Mouse (Mus musculus): ENCODE measurements around the gene Mras. TPM values are rescaled to one million over a fixed set of nuclear protein-coding genes. Genes with fewer than 3 reads are reported as not detected.

The Mras gene
- polyA plus RNA-seq, 1 experiment from 2014 or later = 22.4 TPM

- no peak overlapping the region for H3K9ac ChIP-seq (replicated peaks; ENCODE audit: low read depth)
- TF ChIP-seq EP300 (IDR thresholded peaks at IDR 0.05) (no peak), CTCF (IDR thresholded peaks at IDR 0.05) (no peak)
Measured at GRCm38 (mm10) chr9:99471334-99471733, 34.2 kb upstream of the Mras start.

GRCm38 (mm10) chr9:99470347-99471092 is 33.3 kb upstream of the Mras start:
- Histone ChIP-seq H3K4me3 (ENCODE audit: low read depth, low read length) (no peak overlapping the region), H3K4me2 (replicated peaks; ENCODE audit: low read depth, low read length) (no peak overlapping the region), H3K36me3 (ENCODE audit: insufficient read depth, low read length) (no peaks in the 10 kb centered on the region), H3K9me3 (ENCODE audit: low read length) (no peaks in the 10 kb centered on the region), H3K27ac (ENCODE audit: low read length) (no peak overlapping the region), H3K27me3 (replicated peaks; ENCODE audit: insufficient read depth, low read length) (no peaks in the 10 kb centered on the region), H3K4me1 (ENCODE audit: insufficient read depth, low read depth, low read length) (no peaks in the 10 kb centered on the region), H3K9ac (replicated peaks; ENCODE audit: low read depth) (no peak overlapping the region)
- DNase-seq (ENCODE audit: low spot score) (no peak), ATAC-seq (no peak)
- TF ChIP-seq CTCF (IDR thresholded peaks at IDR 0.05) (no peak), EP300 (IDR thresholded peaks at IDR 0.05) (no peak)
- WGBS = 59% methylated on average over 16 of the region's 16 CpGs

More at GRCm38 (mm10) chr9:99471334-99471733, 34.2 kb upstream of the Mras start:
- no peak for ATAC-seq
- 71% methylated on average over 7 of the region's 7 CpGs for WGBS
- no peak overlapping the region for H3K4me3 ChIP-seq (ENCODE audit: low read depth, low read length)
- no peak for DNase-seq (ENCODE audit: low spot score)
- no peak overlapping the region for H3K27ac ChIP-seq (ENCODE audit: low read length)
- H3K4me2 ChIP-seq (replicated peaks; ENCODE audit: low read depth, low read length) = no peak overlapping the region
- no peaks in the 10 kb centered on the region for H3K4me1 ChIP-seq (ENCODE audit: insufficient read depth, low read depth, low read length)
- H3K9me3 ChIP-seq (ENCODE audit: low read length) = no peaks in the 10 kb centered on the region
- no peaks in the 10 kb centered on the region for H3K36me3 ChIP-seq (ENCODE audit: insufficient read depth, low read length)
- no peaks in the 10 kb centered on the region for H3K27me3 ChIP-seq (replicated peaks; ENCODE audit: insufficient read depth, low read length)

DNA sequence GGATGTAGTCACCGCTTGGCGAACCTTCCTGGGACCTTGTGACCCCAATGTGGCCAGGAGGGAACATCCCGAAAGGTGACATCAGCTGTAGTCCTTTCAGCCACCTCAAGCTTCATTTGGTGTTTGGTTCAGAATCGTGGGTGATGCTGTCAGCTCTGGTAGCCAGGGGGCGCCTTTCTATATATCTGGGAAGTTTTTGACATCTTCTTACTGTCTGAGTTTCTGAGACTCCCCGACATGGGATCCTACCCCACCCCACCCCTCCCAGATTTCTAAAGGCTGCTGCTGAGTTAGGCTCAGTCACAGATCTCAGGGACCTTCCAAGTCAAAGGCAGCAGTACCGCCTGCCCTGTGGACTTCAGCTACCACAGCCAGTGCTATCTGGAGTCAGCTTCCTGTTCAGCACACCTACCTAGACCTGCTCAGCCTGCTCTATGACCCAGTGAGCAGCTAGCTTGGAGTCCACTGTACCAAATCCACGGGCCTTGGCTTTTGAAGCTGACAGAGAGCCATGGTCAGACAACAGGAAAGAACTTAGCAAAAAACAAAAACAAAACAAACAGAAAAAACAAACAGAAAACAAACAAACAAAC is 32.6 kb upstream of the Mras start:
- Histone ChIP-seq H3K9ac (replicated peaks; ENCODE audit: low read depth) (no peak overlapping the region), H3K36me3 (ENCODE audit: insufficient read depth, low read length) (no peaks in the 10 kb centered on the region), H3K4me2 (replicated peaks; ENCODE audit: low read depth, low read length) (no peak overlapping the region), H3K4me1 (ENCODE audit: insufficient read depth, low read depth, low read length) (no peaks in the 10 kb centered on the region), H3K27me3 (replicated peaks; ENCODE audit: insufficient read depth, low read length) (no peaks in the 10 kb centered on the region), H3K27ac (ENCODE audit: low read length) (no peak overlapping the region), H3K9me3 (ENCODE audit: low read length) (no peaks in the 10 kb centered on the region), H3K4me3 (ENCODE audit: low read depth, low read length) (no peak overlapping the region)
- WGBS = 58% methylated on average over 8 of the region's 8 CpGs
- TF ChIP-seq CTCF (IDR thresholded peaks at IDR 0.05) = peak; percentile 43
- no peak for TF ChIP-seq EP300 (IDR thresholded peaks at IDR 0.05)
- ATAC-seq (no peak), DNase-seq (ENCODE audit: low spot score) (no peak)

DNA sequence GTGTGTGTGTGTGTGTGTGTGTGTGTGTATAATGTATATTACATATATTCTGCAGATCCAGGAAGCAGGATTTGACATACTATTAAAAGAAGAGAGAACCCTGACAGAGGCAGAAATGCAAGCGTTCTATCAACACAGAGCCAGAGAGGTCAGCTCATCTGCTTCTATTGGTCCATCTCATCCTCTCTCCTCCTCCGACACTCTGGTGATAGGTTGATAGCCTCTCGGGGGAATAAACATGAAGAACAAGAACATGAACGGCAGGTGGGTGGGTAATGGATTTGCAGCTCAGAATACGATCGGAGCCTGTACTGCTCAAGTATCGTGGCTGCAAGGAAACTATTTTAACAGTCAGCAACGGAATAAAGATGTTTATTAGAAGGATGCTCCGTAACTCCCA is 31.4 kb upstream of the Mras start:
- Histone ChIP-seq H3K36me3 (ENCODE audit: insufficient read depth, low read length) (no peaks in the 10 kb centered on the region), H3K27ac (ENCODE audit: low read length) (no peak overlapping the region), H3K4me3 (ENCODE audit: low read depth, low read length) (no peak overlapping the region), H3K9me3 (ENCODE audit: low read length) (no peaks in the 10 kb centered on the region), H3K9ac (replicated peaks; ENCODE audit: low read depth) (no peak overlapping the region), H3K4me2 (replicated peaks; ENCODE audit: low read depth, low read length) (no peak overlapping the region), H3K4me1 (ENCODE audit: insufficient read depth, low read depth, low read length) (no peaks in the 10 kb centered on the region), H3K27me3 (replicated peaks; ENCODE audit: insufficient read depth, low read length) (no peaks in the 10 kb centered on the region)
- 68% methylated on average over 9 of the region's 9 CpGs for WGBS
- DNase-seq (ENCODE audit: low spot score) = no peak
- ATAC-seq = no peak
- TF ChIP-seq CTCF (IDR thresholded peaks at IDR 0.05) = no peak
- TF ChIP-seq EP300 (IDR thresholded peaks at IDR 0.05) = no peak

GRCm38 (mm10) chr9:99464876-99465275 is 27.7 kb upstream of the Mras start:
- Histone ChIP-seq H3K4me2 (replicated peaks; ENCODE audit: low read depth, low read length) (no peak overlapping the region), H3K9ac (replicated peaks; ENCODE audit: low read depth) (no peak overlapping the region), H3K4me3 (ENCODE audit: low read depth, low read length) (no peak overlapping the region), H3K27ac (ENCODE audit: low read length) (no peak overlapping the region), H3K4me1 (ENCODE audit: insufficient read depth, low read depth, low read length) (no peaks in the 10 kb centered on the region), H3K27me3 (replicated peaks; ENCODE audit: insufficient read depth, low read length) (no peaks in the 10 kb centered on the region), H3K36me3 (ENCODE audit: insufficient read depth, low read length) (no peaks in the 10 kb centered on the region), H3K9me3 (ENCODE audit: low read length) (no peaks in the 10 kb centered on the region)
- WGBS = 77% methylated on average over 6 of the region's 6 CpGs
- ATAC-seq (no peak), DNase-seq (ENCODE audit: low spot score) (no peak)
- no peak for TF ChIP-seq CTCF (IDR thresholded peaks at IDR 0.05)
- no peak for TF ChIP-seq EP300 (IDR thresholded peaks at IDR 0.05)

- WGBS = 71% methylated on average over 4 of the region's 4 CpGs
Measured at GRCm38 (mm10) chr9:99459730-99460129, 22.5 kb upstream of the Mras start.

More at GRCm38 (mm10) chr9:99459730-99460129, 22.5 kb upstream of the Mras start:
- Histone ChIP-seq H3K27me3 (replicated peaks; ENCODE audit: insufficient read depth, low read length) (no peaks in the 10 kb centered on the region), H3K9ac (replicated peaks; ENCODE audit: low read depth) (no peak overlapping the region), H3K9me3 (ENCODE audit: low read length) (no peaks in the 10 kb centered on the region), H3K36me3 (ENCODE audit: insufficient read depth, low read length) (no peaks in the 10 kb centered on the region), H3K4me3 (ENCODE audit: low read depth, low read length) (no peak overlapping the region), H3K4me2 (replicated peaks; ENCODE audit: low read depth, low read length) (no peak overlapping the region), H3K27ac (ENCODE audit: low read length) (no peak overlapping the region), H3K4me1 (ENCODE audit: insufficient read depth, low read depth, low read length) (no peaks in the 10 kb centered on the region)
- ATAC-seq (no peak), DNase-seq (ENCODE audit: low spot score) (no peak)
- TF ChIP-seq CTCF (IDR thresholded peaks at IDR 0.05) = no peak
- no peak for TF ChIP-seq EP300 (IDR thresholded peaks at IDR 0.05)
